Mouse (Mus musculus): Measurements from ENCODE around the gene Ttc4.

The Ttc4 gene

GRCm38 (mm10) chr4:106678442-106679118 is at the start of gene Ttc4:
Gene Ttc4, minus strand, starts transcription at chr4:106678944.
- DNase-seq (ENCODE audit: low spot score), result peak; percentile 96

GRCm38 (mm10) chr4:106720631-106721030 is 41.9 kb upstream of the Ttc4 start:
- no peak for DNase-seq (ENCODE audit: low spot score)

- DNase-seq (ENCODE audit: low spot score), result no peak
Measured at GRCm38 (mm10) chr4:106713622-106714021, 34.9 kb upstream of the Ttc4 start.

GRCm38 (mm10) chr4:106708408-106708807 is 29.7 kb upstream of the Ttc4 start:
- peak; percentile 92 for DNase-seq (ENCODE audit: low spot score)

- DNase-seq (ENCODE audit: low spot score), result no peak
Measured at GRCm38 (mm10) chr4:106707957-106708356, 29.2 kb upstream of the Ttc4 start.

- DNase-seq (ENCODE audit: low spot score), result no peak
Measured at GRCm38 (mm10) chr4:106705096-106705665, 26.4 kb upstream of the Ttc4 start.

- DNase-seq (ENCODE audit: low spot score), result no peak
Measured at GRCm38 (mm10) chr4:106704416-106704815, 25.7 kb upstream of the Ttc4 start.

- DNase-seq (ENCODE audit: low spot score), result no peak
Measured at GRCm38 (mm10) chr4:106703956-106704355, 25.2 kb upstream of the Ttc4 start.

GRCm38 (mm10) chr4:106700798-106701197 is 22.1 kb upstream of the Ttc4 start:
- DNase-seq (ENCODE audit: low spot score), result no peak

- peak; percentile 75 for DNase-seq (ENCODE audit: low spot score)
Measured at GRCm38 (mm10) chr4:106699989-106700388, 21.2 kb upstream of the Ttc4 start.

- DNase-seq (ENCODE audit: low spot score), result no peak
Measured at GRCm38 (mm10) chr4:106693841-106694430, 15.2 kb upstream of the Ttc4 start.

GRCm38 (mm10) chr4:106688636-106689296 is 10.0 kb upstream of the Ttc4 start:
- no peak for DNase-seq (ENCODE audit: low spot score)

- no peak for DNase-seq (ENCODE audit: low spot score)
Measured at GRCm38 (mm10) chr4:106680955-106681354, 2.2 kb upstream of the Ttc4 start.

- DNase-seq (ENCODE audit: low spot score), result no peak
Measured at GRCm38 (mm10) chr4:106679152-106679551, 408 bp upstream of the Ttc4 start.

- DNase-seq (ENCODE audit: low spot score), result no peak
Measured at GRCm38 (mm10) chr4:106676749-106677148, 2.0 kb downstream of the Ttc4 start.

GRCm38 (mm10) chr4:106666546-106666945 is 12.2 kb downstream of the Ttc4 start:
- DNase-seq (ENCODE audit: low spot score), result no peak

- no peak for DNase-seq (ENCODE audit: low spot score)
Measured at GRCm38 (mm10) chr4:106665673-106666072, 13.1 kb downstream of the Ttc4 start.

- no peak for DNase-seq (ENCODE audit: low spot score)
Measured at GRCm38 (mm10) chr4:106665269-106665668, 13.5 kb downstream of the Ttc4 start.

GRCm38 (mm10) chr4:106664697-106665096 is 14.0 kb downstream of the Ttc4 start:
- no peak for DNase-seq (ENCODE audit: low spot score)

- no peak for DNase-seq (ENCODE audit: low spot score)
Measured at GRCm38 (mm10) chr4:106663956-106664470, 14.7 kb downstream of the Ttc4 start.

- DNase-seq (ENCODE audit: low spot score), result no peak
Measured at GRCm38 (mm10) chr4:106655681-106656080, 23.1 kb downstream of the Ttc4 start.

GRCm38 (mm10) chr4:106653051-106653450 is 25.7 kb downstream of the Ttc4 start:
- no peak for DNase-seq (ENCODE audit: low spot score)

GRCm38 (mm10) chr4:106652546-106652945 is 26.2 kb downstream of the Ttc4 start:
- no peak for DNase-seq (ENCODE audit: low spot score)

Measured in retina, embryonic 14.5 days (tissue).